Mouse (Mus musculus): ENCODE measurements around the gene 4931409K22Rik.

DNA sequence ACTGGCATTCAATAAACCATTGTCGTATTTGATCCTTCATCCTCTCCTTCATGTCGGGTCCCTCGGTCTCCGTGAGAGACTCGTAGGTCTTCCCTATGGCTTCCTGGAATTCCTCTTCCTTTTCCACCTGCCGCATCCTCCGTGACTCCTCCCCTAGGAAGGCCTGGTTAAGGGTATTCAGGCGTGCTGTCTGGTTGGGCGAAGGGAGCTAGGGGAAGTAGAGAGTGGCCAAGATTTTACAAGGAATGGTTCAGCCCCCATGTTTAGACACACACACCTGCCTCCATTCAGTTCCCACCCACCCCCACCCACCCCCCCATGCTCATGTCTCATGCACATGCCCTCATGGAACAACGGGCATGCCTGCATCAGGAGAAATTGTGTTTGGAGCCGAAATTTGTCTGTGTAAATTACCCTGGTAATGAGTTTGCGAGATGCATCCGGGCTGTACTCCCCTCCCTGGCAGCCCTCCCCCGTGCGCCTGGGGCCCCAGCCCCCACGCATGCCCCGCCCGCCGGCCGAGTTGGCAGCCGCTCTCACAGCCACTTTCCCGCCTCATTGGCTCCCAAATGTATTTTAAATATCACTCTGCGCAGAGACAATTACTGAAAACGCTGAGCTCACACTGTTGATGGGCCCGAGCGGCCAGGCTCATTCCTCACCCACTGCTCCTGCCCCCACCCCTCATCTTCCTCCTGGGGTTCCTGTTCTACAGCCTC, 5.9 kb downstream of the 4931409K22Rik start:
- TF ChIP-seq USF1 (IDR thresholded peaks at IDR 0.05; ENCODE audit: low read depth) (no peak), CTCF (IDR thresholded peaks at IDR 0.05; ENCODE audit: control insufficient read depth, insufficient read depth, insufficient read length) (no peak), MYOD1 (IDR thresholded peaks at IDR 0.05; ENCODE audit: control insufficient read depth, insufficient read length, low read depth) (no peak), MAX (IDR thresholded peaks at IDR 0.05) (no peak)
